Mouse (Mus musculus) liver, adult 2 months (tissue): ENCODE data around the gene Srd5a3. TPM values are rescaled to one million over a fixed set of nuclear protein-coding genes. Genes with fewer than 3 reads are reported as not detected.

Experiments
- DNase-seq: peaks from one replicate; pipeline ENCODE4 v3.0.0-alpha.2; 2011; ENCODE audit warnings: low read depth, low spot score; ENCODE audit errors: extremely low read depth
- H3K27ac ChIP-seq: fragments of 200-500 bp; replicated peaks from 2 replicates; pipeline ENCODE4 v1.5.1; 2012; ENCODE audit warnings: low read depth, mild to moderate bottlenecking, control low read depth, inconsistent platforms, low read length; ENCODE audit not compliant: insufficient read depth
- H3K27me3 ChIP-seq: fragments of 200-500 bp; 2 replicates; pipeline ENCODE4 v1.6.1; 2012; ENCODE audit warnings: mild to moderate bottlenecking, moderate library complexity, low read length, inconsistent platforms; ENCODE audit not compliant: control insufficient read depth, insufficient read depth
- H3K36me3 ChIP-seq: fragments of 200-500 bp; 2 replicates; pipeline ENCODE4 v1.6.1; 2012; ENCODE audit warnings: low read length, inconsistent platforms; ENCODE audit not compliant: control insufficient read depth, insufficient read depth
- H3K4me1 ChIP-seq: fragments of 200-500 bp; 2 replicates; pipeline ENCODE4 v1.6.1; 2011; ENCODE audit warnings: low read length; ENCODE audit not compliant: control insufficient read depth, insufficient read depth
- H3K4me3 ChIP-seq: fragments of 200-500 bp; 2 replicates; pipeline ENCODE4 v1.5.1; 2011; ENCODE audit warnings: low read depth, mild to moderate bottlenecking, control low read depth, low read length, moderate library complexity; ENCODE audit not compliant: insufficient read depth
- H3K79me2 ChIP-seq: fragments of 200-500 bp; 2 replicates; pipeline ENCODE4 v1.6.1; 2012; ENCODE audit warnings: inconsistent platforms, mild to moderate bottlenecking, low read length, moderate library complexity; ENCODE audit not compliant: control insufficient read depth, insufficient read depth
- H3K9ac ChIP-seq: fragments of 200-500 bp; 2 replicates; pipeline ENCODE4 v1.6.1; 2012; ENCODE audit warnings: low read depth, mild to moderate bottlenecking, control low read depth, inconsistent platforms, low read length
- CTCF ChIP-seq: fragments of 200-500 bp; IDR thresholded peaks from 2 replicates; pipeline ENCODE4 v1.5.1; 2011; ENCODE audit warnings: low read depth, low read length, control low read depth
- POLR2A ChIP-seq: fragments of 200-500 bp; IDR thresholded peaks from 2 replicates; pipeline ENCODE4 v1.6.1; 2011; ENCODE audit warnings: low read length, control low read depth; ENCODE audit not compliant: insufficient read depth; ENCODE audit errors: extremely low read depth
- WGBS: fragments of 180-500 bp; shearing (Covaris S2); methylation state at CpG from one replicate; pipeline ENCODE4 v1.1.7; 2018; 5-methylcytosine and 5-hydroxymethylcytosine counted together
- polyA plus RNA-seq: library from polyadenylated mRNA; depleted of rRNA; stranded (reverse); fragments of >200 nt; gene quantifications from 2 replicates; pipeline ENCODE4 v1.2.3, GENCODE M21; 2012
- total RNA-seq: library from RNA; depleted of rRNA; stranded (reverse); fragments of >200 nt; gene quantifications from 2 replicates; pipeline ENCODE4 v1.2.3, GENCODE M21; 2014

The Srd5a3 gene
- total and polyA plus RNA-seq, 2 experiments: 7.8 to 42.4 TPM

- Histone ChIP-seq H3K27me3 (no peaks in the 10 kb centered on the region), H3K27ac (peak overlapping the region; percentile 19; the same call in 1 of the 2 replicates), H3K36me3 (no peaks in the 10 kb centered on the region; the same call in 1 of the 2 replicates), H3K9ac (peak overlapping the region; percentile 94), H3K4me3 (peak overlapping the region; percentile 97), H3K4me1 (peaks cover 6% of the 10 kb centered on the region), H3K79me2 (no peaks in the 10 kb centered on the region; the same call in 1 of the 2 replicates)
- no peak for DNase-seq
- 7% methylated on average over 38 of the region's 38 CpGs for WGBS
- TF ChIP-seq POLR2A: no peak
- no peak for TF ChIP-seq CTCF
Measured at GRCm38 (mm10) chr5:76184286-76185080, 44.4 kb downstream of the Srd5a3 start.

- DNase-seq: no peak
- TF ChIP-seq CTCF: no peak
- no peak for TF ChIP-seq POLR2A
- Histone ChIP-seq H3K27me3 (no peaks in the 10 kb centered on the region), H3K4me1 (peaks cover 6% of the 10 kb centered on the region), H3K36me3 (no peaks in the 10 kb centered on the region; the same call in 1 of the 2 replicates), H3K4me3 (no peak overlapping the region), H3K79me2 (peaks cover 3% of the 10 kb centered on the region; the same call in 1 of the 2 replicates), H3K9ac (no peak overlapping the region), H3K27ac (no peak overlapping the region)
- WGBS: 89% methylated on average over 5 of the region's 5 CpGs
Measured at GRCm38 (mm10) chr5:76187885-76188284, 47.8 kb downstream of the Srd5a3 start.

DNA sequence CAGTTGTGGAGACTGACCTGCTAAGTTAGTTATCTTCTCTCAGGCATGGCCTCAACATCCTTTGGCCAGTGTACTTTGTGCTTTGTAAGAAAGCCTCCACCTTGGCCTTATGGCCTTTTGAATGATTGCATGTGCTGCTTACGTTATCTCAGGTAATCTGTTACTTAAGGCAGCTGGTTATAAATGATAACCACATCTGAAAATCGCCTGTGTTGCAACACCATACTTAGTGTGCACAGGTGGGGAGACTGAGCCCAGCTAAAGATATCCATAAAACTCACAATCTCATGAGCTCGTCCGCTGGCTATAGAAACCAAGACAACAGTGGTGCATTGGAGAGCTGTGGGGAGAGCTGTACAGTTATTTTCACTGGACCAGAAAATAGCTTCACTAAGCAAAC lies 50.5 kb downstream of the Srd5a3 start:
- peaks cover 3% of the 10 kb centered on the region; the same call in 1 of the 2 replicates for H3K79me2 ChIP-seq
- H3K27me3 ChIP-seq: no peaks in the 10 kb centered on the region
- DNase-seq: no peak
- no peak for TF ChIP-seq CTCF
- no peak for TF ChIP-seq POLR2A
- no peak overlapping the region for H3K4me3 ChIP-seq
- H3K36me3 ChIP-seq: no peaks in the 10 kb centered on the region; the same call in 1 of the 2 replicates
- no peak overlapping the region for H3K9ac ChIP-seq
- H3K27ac ChIP-seq: no peak overlapping the region
- 87% methylated on average over 4 of the region's 4 CpGs for WGBS
- H3K4me1 ChIP-seq: no peaks in the 10 kb centered on the region

DNA sequence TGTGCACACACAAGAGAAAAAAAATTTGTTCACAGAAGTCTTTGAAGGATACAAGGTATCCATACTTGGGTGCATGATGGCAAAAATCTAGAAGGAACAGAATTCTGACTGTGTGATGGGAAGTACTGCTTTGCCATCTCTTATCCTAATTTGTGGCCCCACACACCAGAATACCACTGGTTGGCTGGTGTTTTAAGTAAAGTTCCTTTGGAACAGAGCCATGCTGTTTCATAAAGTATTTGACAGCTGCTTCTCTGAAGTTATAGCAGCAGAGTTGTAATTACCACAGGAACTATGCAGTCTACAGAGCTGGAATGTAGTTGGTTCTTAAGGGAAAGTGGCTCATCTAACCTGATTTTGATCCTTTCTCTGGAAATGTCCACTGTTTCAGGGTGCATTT lies 53.0 kb downstream of the Srd5a3 start:
- no peaks in the 10 kb centered on the region for H3K4me1 ChIP-seq

GRCm38 (mm10) chr5:76194377-76194945 lies 54.4 kb downstream of the Srd5a3 start:
- no peak for TF ChIP-seq POLR2A
- no peak for TF ChIP-seq CTCF
- Histone ChIP-seq H3K9ac (no peak overlapping the region), H3K36me3 (no peaks in the 10 kb centered on the region), H3K79me2 (peaks cover 11% of the 10 kb centered on the region), H3K4me1 (no peaks in the 10 kb centered on the region), H3K4me3 (no peak overlapping the region), H3K27ac (no peak overlapping the region), H3K27me3 (no peaks in the 10 kb centered on the region)
- 81% methylated on average over 6 of the region's 6 CpGs for WGBS
- DNase-seq: no peak

More for the DNA sequence above, 53.0 kb downstream of the Srd5a3 start:
- no peak for DNase-seq
- Histone ChIP-seq H3K9ac (no peak overlapping the region), H3K27ac (no peak overlapping the region), H3K27me3 (no peaks in the 10 kb centered on the region), H3K4me3 (no peak overlapping the region), H3K79me2 (peaks cover 11% of the 10 kb centered on the region), H3K36me3 (no peaks in the 10 kb centered on the region)
- TF ChIP-seq POLR2A: no peak
- no peak for TF ChIP-seq CTCF

- Histone ChIP-seq H3K4me3 (no peak overlapping the region), H3K36me3 (peaks cover 11% of the 10 kb centered on the region; the same call in 1 of the 2 replicates), H3K9ac (no peak overlapping the region), H3K27ac (no peak overlapping the region), H3K79me2 (peaks cover 8% of the 10 kb centered on the region), H3K27me3 (no peaks in the 10 kb centered on the region), H3K4me1 (no peaks in the 10 kb centered on the region)
- TF ChIP-seq CTCF (no peak), POLR2A (no peak)
- DNase-seq: no peak
- WGBS: 96% methylated on average over 13 of the region's 13 CpGs
Measured at GRCm38 (mm10) chr5:76199346-76199745, 59.3 kb downstream of the Srd5a3 start.
